Mouse (Mus musculus) natural killer cell, adult 2 months (primary cell): ENCODE data around the gene Crybg2.
A peak's percentile ranks its signal among the peaks of the same experiment; 100 is the strongest.

ENCODE experiments used
- DNase-seq, 2 experiments: peaks; one replicate each; pipeline ENCODE4 v3.0.0; 2022; ENCODE audit warnings: low spot score in 2 of 2

The Crybg2 gene

DNA sequence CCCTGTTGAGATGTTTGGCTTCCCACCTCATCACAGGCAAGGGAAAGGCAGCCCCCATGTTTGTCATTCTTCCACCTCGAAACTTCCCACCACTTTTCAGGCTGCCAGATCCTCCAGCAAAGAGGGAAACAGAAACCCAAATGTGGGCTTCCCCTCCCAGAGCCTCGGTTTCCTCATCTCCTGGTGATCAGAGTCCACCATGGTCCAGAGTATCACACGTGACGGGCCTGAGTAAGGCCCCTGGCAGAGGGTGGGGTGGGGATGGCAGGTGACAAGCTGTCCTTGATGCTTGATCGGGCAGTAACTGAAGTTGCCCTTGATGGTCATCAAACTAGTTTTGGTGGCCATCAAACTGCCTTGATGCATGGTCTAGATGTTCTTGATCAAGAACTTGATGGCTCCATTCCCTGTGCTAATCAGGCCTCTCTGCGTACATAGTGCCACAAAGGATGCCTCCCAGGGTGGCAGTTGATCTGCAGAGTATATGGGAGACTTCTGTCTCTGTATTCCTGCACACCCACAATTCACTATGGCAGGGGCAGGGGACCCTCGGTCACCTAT is 33.5 kb downstream of the Crybg2 start:
- DNase-seq, result no peak

DNA sequence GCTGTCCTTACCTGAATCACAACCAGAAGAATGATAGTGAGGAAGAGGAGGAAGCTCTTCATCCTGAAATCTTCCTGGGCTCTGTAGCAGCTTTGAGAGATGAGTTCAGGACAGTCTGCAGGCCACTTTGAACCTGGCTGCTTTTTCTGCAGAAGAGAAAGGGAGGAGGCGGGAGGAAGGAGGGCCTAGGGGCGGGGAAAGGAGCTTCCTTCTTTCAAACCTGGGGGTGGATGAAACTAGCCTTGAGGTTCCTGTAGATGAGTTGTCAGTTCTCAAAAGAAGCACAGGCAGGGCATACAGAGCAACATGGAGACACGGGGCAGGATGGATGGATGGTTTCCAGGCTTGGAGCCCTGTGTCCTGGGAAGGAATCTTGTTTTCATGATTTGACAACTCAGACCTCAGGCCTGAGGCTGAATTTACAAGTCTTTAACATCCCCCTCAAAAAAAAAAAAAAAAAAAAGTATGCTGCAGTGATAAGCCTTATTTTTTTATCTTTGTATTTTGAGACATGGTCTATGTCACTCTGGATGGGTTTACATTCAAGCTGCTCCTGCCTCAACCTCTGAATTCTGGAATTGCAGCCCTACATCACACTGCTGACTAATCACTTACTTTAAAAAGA is 34.4 kb downstream of the Crybg2 start, which contains the start of gene Cd52:
TSS of gene Cd52 (minus strand) at position 160 of the 625 bp plus-strand sequence.
- DNase-seq, result peak; percentile 69 to 82

DNA sequence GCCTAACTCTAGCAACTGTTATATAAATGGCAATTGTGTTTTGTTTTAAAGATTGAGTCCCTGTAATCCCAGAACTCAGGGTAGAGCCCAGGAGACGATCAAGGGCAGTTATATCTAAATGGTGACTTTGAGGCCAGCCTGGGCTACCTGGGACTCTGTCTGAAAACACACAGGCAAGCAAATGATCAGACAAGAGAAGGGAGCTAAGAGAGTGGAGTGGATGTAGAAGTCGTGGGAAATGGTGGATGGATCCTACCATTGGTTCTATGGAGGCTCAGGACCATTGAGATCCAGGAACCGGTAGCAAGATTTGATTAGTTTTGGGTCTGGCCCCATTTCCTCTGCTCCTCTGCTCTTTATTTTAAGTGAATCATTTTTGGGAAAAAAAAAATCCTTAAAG is 35.5 kb downstream of the Crybg2 start:
- DNase-seq, result no peak

DNA sequence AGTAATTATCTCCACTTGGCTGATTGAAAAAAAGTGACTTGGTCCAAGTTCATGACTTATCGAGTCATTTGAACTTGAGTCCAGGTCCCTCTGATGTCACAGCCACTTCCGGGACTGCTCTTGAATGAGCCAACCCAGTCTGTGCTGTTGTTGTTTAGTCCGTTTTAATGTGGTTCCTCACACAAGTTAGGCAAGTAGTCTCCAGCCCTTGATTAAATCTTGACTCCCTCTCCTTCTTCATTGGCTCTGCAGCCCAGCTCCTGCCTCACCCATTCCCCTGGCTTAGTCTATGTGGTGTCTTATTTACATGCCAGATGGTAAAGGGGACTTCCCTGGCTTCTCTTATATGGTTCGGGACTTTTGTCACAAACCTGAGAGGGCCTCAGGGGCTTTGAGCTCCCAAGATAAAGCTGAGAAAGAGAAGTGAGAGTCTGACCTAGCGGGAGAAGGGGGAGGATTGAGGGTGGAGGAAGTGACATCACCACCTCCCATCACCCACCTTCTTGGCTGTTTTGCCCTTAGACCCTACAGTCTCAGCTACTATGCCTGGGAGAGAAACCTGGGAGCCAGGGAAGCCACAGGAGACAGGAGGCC is 36.5 kb downstream of the Crybg2 start:
- DNase-seq, result peak; percentile 84 to 89

DNA sequence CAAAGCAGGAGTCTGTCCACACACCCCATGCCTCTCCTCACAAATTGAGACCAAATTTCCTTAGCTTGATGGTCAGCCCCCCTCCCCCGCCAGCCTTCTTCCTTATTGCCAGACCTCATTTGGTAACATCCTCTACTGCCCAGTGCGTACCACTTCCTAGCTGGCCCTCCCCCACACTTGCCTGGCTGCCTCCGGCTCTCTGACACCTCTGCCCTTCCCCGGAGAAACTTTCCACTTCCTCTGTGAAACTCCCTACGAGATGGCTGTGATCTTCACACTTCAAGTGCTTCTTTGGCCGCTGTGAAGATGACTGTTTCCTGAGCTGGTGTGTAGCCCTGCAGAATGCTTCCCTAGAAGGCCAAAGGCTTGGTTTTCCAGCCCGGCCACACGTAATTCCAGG is 38.0 kb downstream of the Crybg2 start:
- peak; percentile 91 to 94 for DNase-seq

DNA sequence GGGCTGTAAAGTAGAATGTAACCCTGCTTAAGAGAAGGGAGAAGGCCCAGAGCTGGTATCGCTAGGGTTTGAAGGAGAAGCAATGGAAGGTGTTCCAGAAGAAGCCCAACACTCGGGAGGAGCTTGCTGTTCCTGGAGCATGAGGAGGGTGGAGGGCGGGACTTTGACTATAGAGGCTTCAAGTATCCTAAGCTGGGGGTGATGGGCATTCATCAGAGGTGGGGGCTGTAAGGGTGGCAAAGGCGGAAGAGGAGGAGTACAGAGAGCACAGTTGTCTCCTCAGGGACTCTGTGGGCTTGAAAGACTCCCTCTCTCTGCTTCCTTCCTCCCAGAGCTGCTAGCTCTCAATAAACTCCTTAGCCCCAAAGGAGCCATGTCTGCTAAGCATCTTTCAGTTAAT is 39.6 kb downstream of the Crybg2 start:
- DNase-seq, result no peak

DNA sequence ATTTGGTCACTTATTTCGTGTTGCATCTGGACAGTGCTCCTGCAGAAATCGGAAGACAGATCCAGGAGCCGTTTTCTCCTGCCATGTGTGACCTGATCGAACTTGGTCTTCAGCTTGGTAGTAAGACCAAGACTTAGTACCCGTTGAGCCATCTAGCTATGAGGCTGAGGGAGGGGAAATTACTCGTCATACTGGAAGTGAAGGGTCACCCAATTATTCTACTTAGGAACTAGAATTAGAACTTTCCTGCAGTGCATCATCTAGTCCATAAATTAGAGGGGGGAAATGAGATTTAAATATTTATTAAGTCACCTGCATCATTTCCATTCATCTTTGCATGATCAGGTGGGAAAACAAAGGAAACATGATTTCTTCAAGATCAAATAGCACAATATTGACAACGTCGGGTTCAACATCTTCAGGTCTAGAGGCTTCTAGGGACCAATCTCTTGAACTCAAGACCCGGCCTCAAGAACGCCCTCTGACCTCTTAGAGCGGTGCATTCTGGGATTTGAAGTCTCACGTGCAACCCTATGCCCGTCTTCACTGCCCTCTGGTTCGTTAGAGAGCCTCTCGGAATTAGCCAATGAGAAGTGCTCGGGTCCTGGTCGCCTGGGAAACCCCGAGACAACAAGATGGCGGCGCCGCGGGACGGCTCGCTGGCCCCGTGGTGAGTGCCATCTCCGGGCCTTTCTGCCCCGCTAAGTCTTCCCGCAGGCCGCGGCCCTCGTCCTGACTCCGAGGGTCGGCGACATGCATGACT is 41.5 kb downstream of the Crybg2 start, which contains the start of gene Ubxn11:
TSS of gene Ubxn11 (plus strand) at position 592 of the 763 bp plus-strand sequence.
- peak; percentile 82 to 86 for DNase-seq

DNA sequence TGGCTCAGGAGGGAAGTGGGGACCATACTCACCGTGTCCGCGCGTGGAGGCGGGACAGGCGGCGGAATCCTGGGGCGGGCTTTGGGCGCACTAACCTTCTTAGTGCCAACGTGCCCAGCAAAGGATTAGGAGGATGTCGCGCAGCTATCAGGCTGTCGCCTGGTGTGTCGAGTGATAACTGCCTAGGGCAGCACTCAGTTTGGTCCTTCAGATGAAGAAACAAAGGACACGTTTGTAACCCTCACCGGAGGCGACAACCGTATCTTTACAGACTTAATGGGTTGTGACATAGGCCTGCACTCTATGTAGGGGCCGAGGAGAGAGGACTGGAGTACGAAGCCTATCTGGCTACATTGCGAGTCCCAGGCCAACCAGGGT is 42.1 kb downstream of the Crybg2 start:
- DNase-seq, result peak in 1 of 2 experiments; percentile 29

DNA sequence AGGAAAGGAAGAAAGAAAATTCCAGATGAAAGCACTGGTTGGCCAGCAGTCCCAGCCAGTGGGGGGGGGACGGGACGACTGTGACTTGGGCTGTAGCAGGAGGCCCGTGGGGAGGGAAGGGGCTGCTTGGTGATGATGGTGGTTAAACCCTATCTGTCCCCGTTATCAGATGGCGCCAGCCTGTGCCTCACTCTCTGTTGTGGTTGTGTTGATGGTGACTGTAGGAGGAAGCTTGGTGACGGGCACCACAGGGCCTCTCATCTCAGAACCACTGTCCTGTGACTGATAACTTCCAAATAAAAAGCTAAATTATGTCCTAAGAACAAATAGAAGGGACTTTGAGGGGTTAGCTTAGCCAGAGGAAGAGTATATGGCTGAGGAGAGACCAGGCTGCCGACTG is 45.5 kb downstream of the Crybg2 start:
- peak in 1 of 2 experiments; percentile 53 for DNase-seq

DNA sequence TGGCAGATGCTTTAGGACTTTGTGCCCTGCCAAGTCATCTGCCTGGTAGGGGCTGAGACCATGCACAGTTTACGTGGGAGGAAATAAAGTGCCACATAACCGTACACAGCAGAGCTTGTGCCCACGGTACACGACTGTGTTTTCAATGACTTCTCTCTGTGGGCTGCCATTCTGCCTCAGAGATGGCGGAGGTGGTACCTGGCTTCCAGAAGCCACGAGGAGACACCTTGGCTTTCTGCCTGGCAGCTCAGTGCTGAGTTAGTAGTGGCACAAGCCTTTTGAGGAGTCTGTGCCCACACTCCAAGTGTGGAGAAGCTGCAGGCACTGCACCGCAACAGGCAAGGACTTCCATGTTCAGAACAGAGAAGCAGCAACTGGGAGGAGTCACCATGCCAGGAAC is 47.1 kb downstream of the Crybg2 start:
- DNase-seq, result no peak

DNA sequence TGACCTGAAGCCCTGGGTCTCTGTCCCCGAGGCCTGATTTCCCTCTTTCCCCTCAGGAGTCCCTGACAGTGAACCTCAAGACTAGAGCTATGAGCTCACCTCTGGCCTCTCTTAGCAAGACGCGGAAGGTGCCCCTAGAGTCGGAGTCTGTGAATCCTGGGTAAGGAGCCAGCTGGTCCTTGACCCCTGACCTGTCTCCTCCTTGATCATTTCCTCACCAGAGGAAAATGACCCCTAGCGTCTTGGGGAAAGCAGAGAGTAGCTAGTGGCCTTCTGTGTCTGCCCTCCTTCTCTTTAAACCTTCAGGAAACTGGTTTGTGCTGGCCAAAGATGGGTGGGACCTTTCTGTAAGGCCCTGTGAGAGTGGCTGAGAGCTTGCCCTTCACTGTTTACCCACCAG is 47.6 kb downstream of the Crybg2 start:
- DNase-seq, result no peak

DNA sequence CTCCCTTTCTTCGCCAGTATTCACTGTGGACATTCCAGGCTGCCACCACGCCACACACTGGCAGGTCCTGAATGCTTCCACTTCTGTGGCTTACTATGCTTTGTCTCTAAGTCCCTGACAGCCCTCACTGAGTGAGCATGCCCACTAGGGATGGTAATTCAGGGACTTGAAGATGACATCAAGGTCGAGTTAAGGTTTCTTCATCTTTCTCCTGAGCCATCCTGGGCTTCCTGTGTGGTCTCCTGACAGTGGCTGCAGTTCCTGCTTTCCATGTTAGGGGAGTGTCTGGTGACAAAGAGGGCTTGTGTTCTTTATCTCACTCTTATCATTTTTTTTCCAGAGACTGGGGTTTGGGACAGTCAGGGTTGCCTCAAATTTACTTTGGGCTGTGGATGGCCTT is 50.0 kb downstream of the Crybg2 start:
- DNase-seq, result no peak

DNA sequence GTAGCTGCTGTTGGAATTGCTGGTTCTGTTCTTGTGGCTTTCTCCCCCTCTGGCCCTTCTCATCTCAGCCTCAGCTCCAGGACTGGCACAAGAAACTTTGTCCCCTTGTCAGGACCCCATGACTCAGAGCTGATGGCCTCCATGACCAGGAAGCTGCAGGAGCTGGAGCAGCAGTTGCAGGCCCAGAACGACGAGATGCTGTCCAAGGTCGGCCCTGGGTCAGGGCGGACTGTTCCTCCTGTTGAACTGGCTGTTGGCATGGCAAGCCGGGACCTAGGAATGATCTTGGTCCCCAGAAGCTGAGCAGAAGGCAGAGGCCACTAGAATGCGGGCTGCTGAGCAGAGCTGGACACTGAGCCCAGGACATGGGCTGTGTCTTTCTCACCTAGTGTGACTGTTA is 51.8 kb downstream of the Crybg2 start:
- DNase-seq, result no peak

DNA sequence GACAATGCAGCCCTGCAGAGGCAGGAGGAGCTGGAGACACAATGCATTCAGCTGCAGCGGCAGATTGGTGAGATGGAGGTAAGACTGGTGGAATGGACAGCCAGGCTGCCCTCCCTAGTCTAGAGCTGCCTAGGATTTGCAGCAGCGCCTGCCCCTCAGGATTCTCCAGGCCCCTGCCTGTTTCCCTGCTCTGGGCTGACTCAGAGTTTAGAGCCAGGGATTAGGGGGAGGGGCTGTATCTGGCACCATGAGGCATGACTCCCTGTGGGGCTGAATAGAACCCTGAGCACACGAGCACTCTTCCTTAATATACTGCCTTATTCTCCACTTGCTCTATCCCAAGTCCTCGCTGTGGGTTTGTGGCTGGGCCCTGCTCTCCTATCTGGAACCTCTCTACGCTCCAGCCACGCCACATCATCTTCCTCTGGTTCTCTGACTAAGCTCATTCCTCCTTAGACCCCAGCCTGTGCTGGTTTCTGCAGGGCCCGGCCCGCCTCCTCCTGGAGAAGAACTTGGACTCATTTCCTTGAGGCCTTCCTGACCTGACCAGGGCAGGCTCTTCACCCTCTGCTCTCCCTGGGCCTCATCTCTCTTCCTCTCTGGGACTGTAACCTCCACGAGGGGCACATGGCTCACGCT is 52.9 kb downstream of the Crybg2 start:
- DNase-seq, result no peak

DNA sequence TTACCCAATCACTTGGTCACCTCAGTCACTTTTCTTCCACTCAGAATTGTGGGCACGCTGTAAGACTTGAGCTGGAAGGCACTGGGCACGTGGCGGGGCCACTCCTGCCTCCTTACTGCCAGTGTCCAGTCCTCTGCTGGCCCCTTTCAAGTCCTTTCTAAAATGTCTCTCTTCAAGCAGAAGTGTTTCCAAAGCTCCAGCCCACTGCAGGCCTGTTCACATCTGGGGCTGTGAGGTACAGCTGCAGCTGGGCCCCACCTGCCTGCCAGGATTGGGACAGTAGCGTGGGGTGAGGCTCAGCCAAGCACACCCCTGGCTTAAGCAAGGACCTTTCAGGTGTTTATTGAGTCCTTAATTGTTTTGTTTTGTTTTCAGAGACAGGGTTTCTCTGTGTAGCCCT is 53.4 kb downstream of the Crybg2 start:
- no peak for DNase-seq

DNA sequence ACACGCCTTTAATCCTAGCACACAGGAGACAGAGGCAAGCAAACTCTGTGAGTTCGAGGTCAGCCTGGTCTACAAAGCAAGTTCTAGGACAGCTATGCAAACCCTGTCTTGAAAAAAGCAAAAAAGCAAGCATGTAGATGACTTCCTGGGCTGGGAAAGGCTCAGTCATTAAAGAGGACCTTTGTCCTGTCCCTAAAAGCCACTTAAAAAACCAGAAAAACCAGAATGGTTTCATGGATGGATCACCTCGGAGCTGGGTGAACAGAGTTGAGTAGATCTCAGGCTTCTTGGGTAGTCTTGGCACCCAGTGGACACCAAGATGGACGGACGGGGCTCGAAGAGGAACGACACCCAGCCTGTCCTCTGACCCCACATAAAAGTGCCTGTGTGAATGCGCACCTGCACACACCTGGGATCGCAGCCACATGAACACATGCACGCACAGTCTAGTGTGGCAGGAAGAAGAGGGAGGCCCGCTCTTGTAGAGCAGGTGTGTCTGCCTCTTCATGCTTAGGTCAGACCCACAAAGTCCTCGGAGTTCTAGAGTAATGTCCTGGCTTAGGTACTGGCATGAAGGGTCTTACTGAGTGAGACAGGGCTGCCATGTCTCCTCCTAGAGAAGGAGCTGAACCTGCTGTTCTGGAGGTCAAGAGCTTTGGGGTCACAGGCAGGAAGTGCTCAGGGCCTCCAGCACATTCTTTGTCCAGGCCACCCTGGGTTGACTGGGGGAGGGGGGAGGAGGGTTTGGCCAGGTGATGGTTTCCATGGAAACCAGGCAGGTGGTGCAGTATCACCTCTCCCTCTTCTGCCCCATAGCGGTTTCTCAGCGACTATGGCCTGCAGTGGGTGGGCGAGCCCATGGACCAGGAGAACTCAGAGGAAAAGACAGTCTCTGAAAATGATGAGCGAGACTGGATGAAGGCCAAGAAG is 54.9 kb downstream of the Crybg2 start:
- no peak for DNase-seq

DNA sequence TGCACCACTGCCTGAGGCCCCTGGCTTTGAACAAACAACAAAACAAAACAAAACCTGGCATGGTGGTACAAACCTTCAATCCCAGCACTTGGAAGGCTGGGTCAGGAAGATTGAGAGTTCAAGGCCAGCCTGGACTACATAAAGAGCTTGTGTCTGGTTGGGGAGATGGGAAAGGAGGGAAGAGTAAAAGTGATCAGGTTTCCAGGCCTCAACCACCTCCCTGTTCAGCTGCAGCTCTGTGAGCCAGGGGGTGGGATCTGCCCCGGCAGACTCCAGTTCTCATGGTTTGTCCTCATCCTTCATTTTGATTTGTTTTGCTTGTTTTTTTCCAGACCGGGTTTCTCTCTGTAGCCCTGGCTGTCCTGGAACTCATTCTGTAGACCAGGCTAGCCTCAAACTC is 55.9 kb downstream of the Crybg2 start:
- DNase-seq, result no peak

DNA sequence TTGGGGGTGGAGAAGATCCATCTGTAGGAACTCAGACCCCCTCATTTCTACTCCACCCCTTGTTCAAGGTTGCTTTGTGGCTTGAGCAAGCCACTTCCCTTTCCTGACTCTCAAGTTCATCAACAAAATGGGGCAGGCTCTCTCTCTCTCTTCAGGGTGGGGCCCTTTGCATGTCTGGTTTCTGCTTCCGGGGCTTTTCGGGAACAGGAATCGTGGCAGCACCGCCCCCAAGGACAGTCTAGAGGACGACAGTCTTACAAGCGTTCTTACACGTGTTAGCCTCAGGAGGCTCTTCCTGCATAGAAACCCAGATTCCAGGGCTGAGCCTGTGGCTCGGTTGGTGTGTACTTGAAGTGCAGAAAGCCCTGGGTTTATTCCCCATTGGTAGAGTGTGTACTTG is 56.4 kb downstream of the Crybg2 start:
- peak; percentile 78 to 83 for DNase-seq

DNA sequence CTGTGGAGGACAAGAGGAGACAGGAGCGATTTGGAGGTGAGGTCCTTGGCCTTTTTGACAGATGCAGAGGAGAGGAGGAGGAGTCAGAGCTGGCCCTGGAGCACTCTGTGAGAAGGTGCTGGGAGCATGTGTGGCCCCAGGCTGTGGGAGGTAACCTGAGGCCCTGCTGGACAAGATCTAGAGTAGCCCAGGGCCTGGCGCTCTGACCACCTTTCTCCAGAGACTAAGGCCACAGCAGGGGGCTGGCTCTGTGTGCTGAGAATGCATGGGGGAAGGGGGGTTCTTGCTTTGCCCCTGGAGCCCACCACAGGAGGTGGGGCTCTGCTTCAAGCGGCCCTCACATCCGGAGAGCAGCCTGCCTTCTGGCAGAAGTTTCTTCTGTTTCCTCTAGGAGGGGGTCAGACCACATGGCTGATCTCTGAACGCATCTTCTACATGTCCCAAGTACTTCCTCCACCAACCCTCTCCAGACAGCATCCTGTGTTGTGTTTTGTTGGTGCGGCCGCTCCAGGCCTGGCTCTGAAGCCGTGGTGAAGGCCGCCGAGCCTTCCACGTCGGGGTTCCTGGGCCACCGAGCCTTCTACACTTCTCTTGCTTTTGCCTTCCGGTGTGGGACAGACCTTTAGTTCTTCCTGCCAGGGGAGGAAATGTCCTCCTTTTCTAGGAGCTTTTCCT is 57.6 kb downstream of the Crybg2 start:
- DNase-seq, result peak; percentile 62 to 63

DNA sequence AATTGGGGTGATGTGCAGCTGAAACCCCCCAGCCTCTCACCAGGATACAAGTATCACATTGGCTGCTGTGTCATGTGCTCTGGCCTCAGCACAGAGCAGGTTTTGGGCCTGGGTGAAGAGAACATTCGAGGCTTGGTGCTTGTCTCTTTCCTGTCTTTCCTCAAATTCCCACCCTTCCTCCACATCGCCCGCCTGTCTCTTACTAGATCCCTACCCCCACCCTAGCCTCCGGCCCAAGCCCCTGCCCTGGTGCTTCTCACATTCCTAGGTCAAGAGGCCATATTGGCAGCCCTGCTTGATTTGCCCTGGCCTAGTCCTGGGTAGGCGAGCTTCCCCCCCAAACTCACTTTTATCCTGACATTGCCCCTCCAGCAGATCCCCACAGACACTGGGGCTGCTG is 58.4 kb downstream of the Crybg2 start:
- DNase-seq, result no peak

DNA sequence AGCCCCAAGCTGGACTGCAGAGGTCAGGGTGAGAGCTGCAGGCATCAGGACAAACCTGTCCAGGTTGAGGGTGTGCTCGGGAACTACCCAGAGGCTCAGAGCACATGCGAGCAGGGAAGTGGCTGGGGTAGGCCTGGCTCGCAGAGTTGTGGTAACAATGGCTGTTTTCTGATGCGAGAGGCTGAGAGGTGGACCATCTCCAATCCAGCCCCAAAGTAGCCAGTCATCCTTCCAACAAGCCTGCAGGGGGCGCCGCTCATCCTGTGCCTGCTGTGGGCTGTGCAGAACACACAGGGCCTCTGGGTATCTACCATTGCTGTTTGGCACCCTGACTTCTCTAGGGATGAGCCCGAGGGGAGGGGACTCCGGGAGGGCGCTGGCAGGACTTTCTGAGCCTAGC is 59.0 kb downstream of the Crybg2 start:
- peak; percentile 51 to 62 for DNase-seq
